Mouse (Mus musculus) CD4-positive naive resting alpha-beta T cell, adult 76 days (primary cell): ENCODE measurements around the gene Osbpl6. TPM values are rescaled to one million over a fixed set of nuclear protein-coding genes. Genes with fewer than 3 reads are reported as not detected.

Experiments
- total RNA-seq: library from RNA; stranded (reverse); gene quantifications from one replicate; pipeline ENCODE4 v1.2.4, GENCODE M21; 2023

Osbpl6 gene
- 1.3 TPM for total RNA-seq

GRCm38 (mm10) chr2:76406151-76406936, at the start of gene Osbpl6:
Osbpl6 (plus strand) TSS chr2:76406508.

DNA sequence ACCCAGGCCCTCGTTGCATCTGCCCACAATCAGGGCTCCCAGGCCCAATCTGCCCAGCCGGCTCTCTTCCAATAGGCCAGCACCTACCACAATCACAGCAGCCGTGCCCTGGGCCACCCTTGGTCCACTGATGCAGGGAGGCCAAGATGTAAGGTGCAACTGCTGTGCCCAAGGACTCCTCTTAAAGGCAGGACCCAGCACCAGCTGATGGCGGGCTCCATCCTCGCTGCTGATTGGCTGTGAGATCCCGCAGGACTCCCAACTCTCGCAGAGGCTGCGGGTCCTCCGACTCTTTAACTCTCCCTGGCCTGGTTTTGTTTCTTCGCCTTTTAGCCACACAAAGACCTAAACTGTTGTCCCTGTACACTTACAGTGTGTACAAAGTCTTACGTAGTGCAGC, 46.1 kb upstream of the Osbpl6 start, which contains the start of gene Cyct:
Gene Cyct, minus strand, starts transcription at position 225 of the 400 bp plus-strand sequence.

GRCm38 (mm10) chr2:76369821-76370655, 36.3 kb upstream of the Osbpl6 start, which contains the start of gene Rbm45:
Rbm45 (plus strand) TSS chr2:76369984.

DNA sequence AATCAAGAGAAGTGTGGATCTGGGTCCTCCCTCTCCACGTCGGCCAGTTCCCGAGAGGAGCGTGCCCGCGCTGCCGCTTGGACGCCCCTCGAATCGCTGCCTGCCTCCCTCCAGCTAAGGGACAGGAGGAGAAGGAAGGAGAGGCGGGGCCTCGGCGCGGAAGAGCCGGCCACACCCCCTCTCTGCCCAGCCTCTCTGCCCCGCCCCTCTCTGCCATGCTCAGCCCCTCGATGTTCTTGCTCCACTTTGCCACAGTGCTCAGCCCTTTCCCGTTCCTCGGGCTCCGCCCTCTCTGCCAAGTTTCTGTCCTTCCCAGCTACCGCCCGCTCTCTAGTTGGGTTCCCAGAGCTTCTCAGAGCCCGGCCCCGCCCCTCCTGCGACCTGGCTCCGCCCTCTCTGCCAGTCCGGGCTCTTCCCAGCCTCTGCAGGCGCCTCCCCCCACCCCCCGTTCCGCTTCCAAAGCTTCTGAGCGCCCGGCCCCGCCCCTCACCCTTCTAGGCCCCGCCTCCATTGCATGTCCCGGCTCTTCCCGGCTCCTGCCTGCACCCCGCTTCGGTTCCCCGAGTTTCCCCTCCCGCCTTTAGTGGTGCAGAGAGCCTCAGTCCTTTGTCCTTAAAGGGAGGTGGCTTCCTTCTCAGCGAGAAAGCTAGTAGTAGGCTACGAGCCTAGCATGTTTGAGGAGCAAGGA, 241.7 kb downstream of the Osbpl6 start, which contains the start of the genes Prkra and Pjvk:
Gene Prkra, minus strand, starts transcription at position 133 of the 688 bp plus-strand sequence.
Gene Pjvk, plus strand, starts transcription at position 594 of the 688 bp plus-strand sequence.

Other genes starting within 250 kb of the Osbpl6 start
- gene Pde11a, start 67.7 kb upstream of the Osbpl6 start, total RNA-seq = 4.6 TPM
- gene Cyct, start 46.1 kb upstream of the Osbpl6 start, total RNA-seq = not detected
- gene Rbm45, start 36.5 kb upstream of the Osbpl6 start, total RNA-seq = 31.6 TPM
- gene Prkra, start 241.5 kb downstream of the Osbpl6 start, total RNA-seq = 2.6 TPM
- not detected for gene Pjvk, start 242.0 kb downstream of the Osbpl6 start, total RNA-seq